Mouse (Mus musculus) heart, postnatal 0 days (tissue): ENCODE measurements around the gene Fxn.

Experiments
- CTCF ChIP-seq: IDR thresholded peaks from 2 replicates; pipeline ENCODE4 v1.5.1; 2016; ENCODE audit warnings: antibody characterized with exemption, control low read depth, low read depth
- EP300 ChIP-seq: IDR thresholded peaks from 2 replicates; pipeline ENCODE4 v1.6.1; 2016; ENCODE audit warnings: antibody characterized with exemption, low read depth

GRCm38 (mm10) chr19:24317038-24317591 is 36.7 kb upstream of the Fxn start:
- TF ChIP-seq CTCF (no peak), EP300 (no peak)
